In the genomic region with DNA sequence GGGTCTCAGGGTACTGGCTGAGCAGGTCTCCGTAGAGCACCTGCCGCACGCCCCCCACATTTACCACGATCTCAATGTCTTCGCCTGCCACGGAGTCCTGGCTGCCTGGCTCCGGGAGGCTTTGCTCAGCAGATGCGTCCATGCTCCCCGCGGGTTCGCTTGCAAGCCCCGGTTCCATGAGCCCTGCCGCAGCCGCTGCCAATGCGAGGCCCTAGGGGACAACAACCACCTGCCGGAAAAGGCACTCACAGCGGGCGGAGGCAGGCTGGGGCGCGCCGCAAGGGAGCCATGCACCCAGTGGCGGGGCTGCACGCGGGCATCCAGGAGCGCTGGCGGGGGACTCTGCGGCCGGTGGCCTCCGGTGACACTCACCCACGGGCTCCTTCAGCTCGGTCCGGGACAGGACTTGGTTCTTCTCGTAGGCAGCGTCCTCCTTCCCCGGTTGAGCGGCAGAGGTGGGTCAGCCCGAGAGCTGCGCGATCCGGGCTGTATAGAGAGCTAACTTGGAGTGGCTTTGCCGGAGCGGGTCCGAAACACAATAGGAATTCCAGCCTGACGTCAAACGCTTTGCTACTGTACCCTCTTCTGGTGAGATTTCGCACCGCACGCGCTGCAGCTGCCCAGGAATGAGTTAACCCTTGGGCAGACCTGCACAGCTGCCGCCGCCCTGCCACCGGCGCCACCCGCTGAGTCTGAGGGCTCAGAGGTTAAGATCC, we compare ENCODE assay signal across 8 mouse cellular contexts. TPM values are rescaled to one million over a fixed set of nuclear protein-coding genes. Genes with fewer than 3 reads are reported as not detected.
DNase-seq lines count a peak whose midpoint lies in the region; ATAC-seq and TF ChIP-seq lines count a peak whose summit lies in the region.

No protein-coding gene starts in this region.

- no peaks in the 10 kb centered on the region for H3K36me3 ChIP-seq in intestine, postnatal 0 days (ENCODE audit: control insufficient read depth, insufficient read depth)
- no peaks in the 10 kb centered on the region for H3K36me3 ChIP-seq in midbrain, embryonic 11.5 days (ENCODE audit: control insufficient read depth, insufficient read depth, low read length)
- H3K36me3 ChIP-seq in stomach, embryonic 15.5 days, result no peaks in the 10 kb centered on the region

- H3K4me2 ChIP-seq in intestine, postnatal 0 days (replicated peaks; ENCODE audit: low read depth), result peak overlapping the region; percentile 79
- peak overlapping the region; percentile 98 for H3K4me2 ChIP-seq in midbrain, embryonic 11.5 days
- peak overlapping the region; percentile 99 for H3K4me2 ChIP-seq in stomach, embryonic 15.5 days

- intact Hi-C loops in gastrocnemius, adult 2 months (cut with DNase I), result loop anchor here (5.0 kb wide), 1 partner anchor 46 kb away; no protein-coding TSS in a partner anchor
- intact Hi-C loops in left cerebral cortex, postnatal 36 days (cut with DNase I), result loop anchor here (2.0 kb wide), 1 partner anchor 143 kb away; no protein-coding TSS in a partner anchor

- peak overlapping the region; percentile 34; the same call in 1 of the 2 replicates for H3K9ac ChIP-seq in intestine, postnatal 0 days (ENCODE audit: low read depth, low read length)
- H3K9ac ChIP-seq in midbrain, embryonic 11.5 days (ENCODE audit: low read length), result peak overlapping the region; percentile 71
- H3K9ac ChIP-seq in stomach, embryonic 15.5 days, result peak overlapping the region; percentile 12; the same call in 1 of the 2 replicates

- peak; percentile 45; the same call in 1 of the 2 replicates for ATAC-seq in intestine, postnatal 0 days
- ATAC-seq in midbrain, embryonic 11.5 days (ENCODE audit: low FRiP score), result peak; percentile 81
- peak; percentile 61 for ATAC-seq in stomach, embryonic 15.5 days (ENCODE audit: insufficient read depth, low FRiP score, low read depth)

- no peaks in the 10 kb centered on the region for H3K9me3 ChIP-seq in intestine, postnatal 0 days (ENCODE audit: control insufficient read depth)
- H3K9me3 ChIP-seq in midbrain, embryonic 11.5 days (ENCODE audit: control insufficient read depth, low read length), result no peaks in the 10 kb centered on the region
- no peaks in the 10 kb centered on the region for H3K9me3 ChIP-seq in stomach, embryonic 15.5 days

- DNase-seq in gastrocnemius, adult 2 months, result peak; percentile 62
- DNase-seq in gastrocnemius, adult 8-10 months (ENCODE audit: low spot score in 2 of 2), result no peak
- peak; percentile 62 for DNase-seq in adrenal gland, postnatal 10 days
- peak; percentile 83 for DNase-seq in forelimb bud, embryonic 11.5 days (ENCODE audit: low read depth, low spot score)
- DNase-seq in left cerebral cortex, postnatal 36 days (ENCODE audit: low spot score in 2 of 2), result peak; percentile 68 to 82
- DNase-seq in midbrain, embryonic 11.5 days (ENCODE audit: low spot score, missing footprints), result peak; percentile 97

- H3K27ac ChIP-seq in gastrocnemius, adult 2 months, result peak overlapping the region; percentile 44
- H3K27ac ChIP-seq in intestine, postnatal 0 days (ENCODE audit: low read depth, low read length), result no peak overlapping the region
- H3K27ac ChIP-seq in midbrain, embryonic 11.5 days (ENCODE audit: low read depth, low read length), result no peak overlapping the region
- H3K27ac ChIP-seq in stomach, embryonic 15.5 days, result no peak overlapping the region

- H3K4me3 ChIP-seq in gastrocnemius, adult 2 months, result peak overlapping the region; percentile 72
- peak overlapping the region; percentile 42 for H3K4me3 ChIP-seq in intestine, postnatal 0 days (ENCODE audit: low read depth, low read length)
- peak overlapping the region; percentile 50 for H3K4me3 ChIP-seq in midbrain, embryonic 11.5 days (ENCODE audit: low read depth, low read length)
- peak overlapping the region; percentile 48 for H3K4me3 ChIP-seq in stomach, embryonic 15.5 days (replicated peaks)

- WGBS in intestine, postnatal 0 days, result 1% methylated on average over 53 of the region's 54 CpGs
- WGBS in midbrain, embryonic 11.5 days, result under 1% methylated on average over 53 of the region's 54 CpGs
- WGBS in stomach, embryonic 15.5 days, result under 1% methylated on average over 54 of the region's 54 CpGs

- peaks cover 22% of the 10 kb centered on the region for H3K27me3 ChIP-seq in intestine, postnatal 0 days (replicated peaks; ENCODE audit: control insufficient read depth, insufficient read depth, low read length)
- H3K27me3 ChIP-seq in midbrain, embryonic 11.5 days (ENCODE audit: control insufficient read depth, insufficient read depth, low read length), result peaks cover 23% of the 10 kb centered on the region
- H3K27me3 ChIP-seq in stomach, embryonic 15.5 days (replicated peaks), result peaks cover 30% of the 10 kb centered on the region

- no peaks in the 10 kb centered on the region for H3K4me1 ChIP-seq in intestine, postnatal 0 days (replicated peaks; ENCODE audit: control insufficient read depth, insufficient read depth, low read length)
- peaks cover 2% of the 10 kb centered on the region; the same call in 1 of the 2 replicates for H3K4me1 ChIP-seq in midbrain, embryonic 11.5 days (ENCODE audit: control insufficient read depth, insufficient read depth, low read length)
- peaks cover 13% of the 10 kb centered on the region for H3K4me1 ChIP-seq in stomach, embryonic 15.5 days

- no peak for TF ChIP-seq CTCF in gastrocnemius, adult 2 months (IDR thresholded peaks at IDR 0.05)
- TF ChIP-seq CTCF in intestine, postnatal 0 days (IDR thresholded peaks at IDR 0.05; ENCODE audit: low read depth), result peak; percentile 67

RNA-seq across cellular contexts. Expression of a gene that starts 0.5 kb away (rescaled TPM):
- total RNA-seq in gastrocnemius, adult 2 months (2021), result 10 to 100 TPM in 1 of 2 experiments, 1 to 10 TPM in 1; 4.2 to 15.5 TPM
- total RNA-seq in gastrocnemius, adult 8-10 months (2022), result 10 to 100 TPM in 1 of 4 experiments, 1 to 10 TPM in 3; 1.1 to 11.7 (median 2.7) TPM
- under 1 TPM; 0.27 to 0.30 TPM for total RNA-seq in adrenal gland, postnatal 10 days (2021)
- 1.2 and 1.4 TPM in 2 replicates for polyA plus RNA-seq in intestine, postnatal 0 days (2015; fragmentation: Nextera tagmentation; extraction: Ambion mirVana)
- total RNA-seq in left cerebral cortex, postnatal 36 days (2021), result 100 to 1,000 TPM; 102 to 115 TPM
- polyA plus RNA-seq in midbrain, embryonic 11.5 days (2014; fragmentation: Nextera tagmentation; extraction: Ambion mirVana), result 0.31 and 0.54 TPM in 2 replicates
- polyA plus RNA-seq in stomach, embryonic 15.5 days (2015; fragmentation: Nextera tagmentation; extraction: Ambion mirVana), result 0.35 and 0.40 TPM in 2 replicates

Comparison
In these comparisons a context has a peak if more than half of its experiments do, and no peak if none do; other contexts are left out.
1. DNase-seq: peak in gastrocnemius, adult 2 months (single experiment), adrenal gland, postnatal 10 days (single experiment), forelimb bud, embryonic 11.5 days (single experiment), left cerebral cortex, postnatal 36 days (2 of 2) and midbrain, embryonic 11.5 days (single experiment); none in gastrocnemius, adult 8-10 months (0 of 2).
2. H3K9ac ChIP-seq: peak in every context shown above with its lines; median percentile 71 in midbrain, embryonic 11.5 days; 34 in intestine, postnatal 0 days; 12 in stomach, embryonic 15.5 days.
3. RNA of a gene that starts 0.5 kb away (total RNA-seq): 102 to 115 TPM in left cerebral cortex, postnatal 36 days; 4.2 to 15.5 TPM in gastrocnemius, adult 2 months, 1.1 to 11.7 TPM in gastrocnemius, adult 8-10 months and 0.27 to 0.30 TPM in adrenal gland, postnatal 10 days; every median in the first group is over 4 times any median in the second.
4. Peak in every context shown above with its lines, with median percentiles within 50 percentile points of each other: H3K4me3 ChIP-seq, ATAC-seq and H3K4me2 ChIP-seq.